In genomic region chr14:105632335-105632734, GRCm38 (mm10) we compare ENCODE assay signal across 18 mouse cellular contexts.
DNase-seq lines count a peak whose midpoint lies in the region; ATAC-seq and TF ChIP-seq lines count a peak whose summit lies in the region.
"Had no signal": no experiment of that assay in that cellular context is flagged by ENCODE, and none has a peak within 500 bp of the region (broad histone marks: within the 10 kb centered on the region; RNA-seq: fewer than 3 reads in every experiment).

No protein-coding gene starts in this region.

- no peak overlapping the region for H3K4me3 ChIP-seq in intestine, embryonic 15.5 days (replicated peaks)
- H3K4me3 ChIP-seq in intestine, postnatal 0 days (ENCODE audit: low read depth, low read length) = no peak overlapping the region
- H3K4me3 ChIP-seq in cortical plate, adult 2 months (ENCODE audit: insufficient read depth, low read length) = no peak overlapping the region
- H3K4me3 ChIP-seq in midbrain, embryonic 16.5 days (ENCODE audit: low read depth, low read length) = no peak overlapping the region
- no peak overlapping the region for H3K4me3 ChIP-seq in stomach, postnatal 0 days (ENCODE audit: low read depth, low read length)
- H3K4me3 ChIP-seq: embryonic facial prominence, embryonic 15.5 days; forebrain, embryonic 10.5 days; kidney, embryonic 15.5 days; limb, embryonic 12.5 days; liver, embryonic 13.5 days; lung, embryonic 15.5 days had no signal

- peak; percentile 69 for DNase-seq in brain, adult 2 months (ENCODE audit: low read depth, low spot score)
- DNase-seq in stomach, postnatal 0 days (ENCODE audit: low spot score) = no peak
- no peak for DNase-seq in heart, adult 8-10 months (ENCODE audit: low spot score)
- DNase-seq: cerebellum, adult 9-11 months; embryo, embryonic 11 days; gastrocnemius, postnatal 25 days; liver, embryonic 13.5 days; retina, postnatal 1 day; thymus, adult 2 months had no signal

- no peaks in the 10 kb centered on the region for H3K4me1 ChIP-seq in intestine, embryonic 15.5 days (replicated peaks)
- no peaks in the 10 kb centered on the region for H3K4me1 ChIP-seq in intestine, postnatal 0 days (replicated peaks; ENCODE audit: control insufficient read depth, insufficient read depth, low read length)
- H3K4me1 ChIP-seq in cortical plate, adult 2 months (ENCODE audit: control insufficient read depth, insufficient read depth, low read length) = peaks cover 13% of the 10 kb centered on the region
- peaks cover 16% of the 10 kb centered on the region for H3K4me1 ChIP-seq in midbrain, embryonic 16.5 days (ENCODE audit: control insufficient read depth, insufficient read depth, low read length)
- no peaks in the 10 kb centered on the region for H3K4me1 ChIP-seq in stomach, postnatal 0 days (replicated peaks; ENCODE audit: control insufficient read depth, insufficient read depth)
- H3K4me1 ChIP-seq: embryonic facial prominence, embryonic 15.5 days; liver, embryonic 13.5 days; lung, embryonic 15.5 days had no signal

- no peak for TF ChIP-seq CTCF in intestine, postnatal 0 days (IDR thresholded peaks at IDR 0.05; ENCODE audit: low read depth)
- no peak for TF ChIP-seq CTCF in cortical plate, adult 2 months (IDR thresholded peaks at IDR 0.05; ENCODE audit: extremely low read depth, insufficient read depth, low read length)
- no peak for TF ChIP-seq CTCF in stomach, postnatal 0 days (IDR thresholded peaks at IDR 0.05; ENCODE audit: low read depth)

- 0 out of 2 replicates have a peak, but pooled peaks have one; percentile 45 for ATAC-seq in intestine, embryonic 15.5 days
- no peak; the same call in 1 of the 2 replicates for ATAC-seq in intestine, postnatal 0 days
- no peak for ATAC-seq in midbrain, embryonic 16.5 days
- ATAC-seq in stomach, postnatal 0 days (ENCODE audit: low FRiP score, low TSS enrichment) = no peak

- H3K4me2 ChIP-seq in intestine, embryonic 15.5 days (replicated peaks) = no peak overlapping the region
- no peak overlapping the region for H3K4me2 ChIP-seq in intestine, postnatal 0 days (replicated peaks; ENCODE audit: low read depth)
- H3K4me2 ChIP-seq in midbrain, embryonic 16.5 days (ENCODE audit: low read length) = no peak overlapping the region
- no peak overlapping the region for H3K4me2 ChIP-seq in stomach, postnatal 0 days (replicated peaks; ENCODE audit: low read depth)
- H3K4me2 ChIP-seq: embryonic facial prominence, embryonic 15.5 days; kidney, embryonic 15.5 days; limb, embryonic 12.5 days; liver, embryonic 13.5 days; lung, embryonic 15.5 days had no signal

- H3K9ac ChIP-seq in intestine, embryonic 15.5 days = no peak overlapping the region
- H3K9ac ChIP-seq in intestine, postnatal 0 days (ENCODE audit: low read depth, low read length) = no peak overlapping the region
- H3K9ac ChIP-seq in midbrain, embryonic 16.5 days (ENCODE audit: low read depth, low read length) = no peak overlapping the region
- H3K9ac ChIP-seq in stomach, postnatal 0 days (ENCODE audit: low read length) = no peak overlapping the region
- H3K9ac ChIP-seq: embryonic facial prominence, embryonic 15.5 days; kidney, embryonic 15.5 days; limb, embryonic 12.5 days; liver, embryonic 13.5 days; lung, embryonic 15.5 days had no signal

- H3K36me3 ChIP-seq in intestine, embryonic 15.5 days = no peaks in the 10 kb centered on the region
- H3K36me3 ChIP-seq in intestine, postnatal 0 days (ENCODE audit: control insufficient read depth, insufficient read depth) = no peaks in the 10 kb centered on the region
- H3K36me3 ChIP-seq in midbrain, embryonic 16.5 days (ENCODE audit: control insufficient read depth, insufficient read depth, low read length) = no peaks in the 10 kb centered on the region
- H3K36me3 ChIP-seq in stomach, postnatal 0 days (ENCODE audit: control insufficient read depth, insufficient read depth, low read length) = no peaks in the 10 kb centered on the region
- H3K36me3 ChIP-seq: embryonic facial prominence, embryonic 15.5 days; forebrain, embryonic 10.5 days; kidney, embryonic 15.5 days; limb, embryonic 12.5 days; liver, embryonic 13.5 days; lung, embryonic 15.5 days had no signal

- 81% methylated on average over 4 of the region's 4 CpGs for WGBS in intestine, embryonic 15.5 days
- 64% methylated on average over 4 of the region's 4 CpGs for WGBS in intestine, postnatal 0 days
- WGBS in midbrain, embryonic 16.5 days = 92% methylated on average over 4 of the region's 4 CpGs
- WGBS in stomach, postnatal 0 days = 83% methylated on average over 4 of the region's 4 CpGs

- no peaks in the 10 kb centered on the region for H3K27me3 ChIP-seq in intestine, embryonic 15.5 days (replicated peaks)
- no peaks in the 10 kb centered on the region for H3K27me3 ChIP-seq in intestine, postnatal 0 days (replicated peaks; ENCODE audit: control insufficient read depth, insufficient read depth, low read length)
- H3K27me3 ChIP-seq in midbrain, embryonic 16.5 days (ENCODE audit: control insufficient read depth, insufficient read depth, low read depth, low read length) = no peaks in the 10 kb centered on the region
- H3K27me3 ChIP-seq in stomach, postnatal 0 days (ENCODE audit: control insufficient read depth, insufficient read depth, low read length) = no peaks in the 10 kb centered on the region
- H3K27me3 ChIP-seq: embryonic facial prominence, embryonic 15.5 days; kidney, embryonic 15.5 days; limb, embryonic 12.5 days; liver, embryonic 13.5 days; lung, embryonic 15.5 days had no signal

- no peak overlapping the region for H3K27ac ChIP-seq in intestine, embryonic 15.5 days
- no peak overlapping the region for H3K27ac ChIP-seq in intestine, postnatal 0 days (ENCODE audit: low read depth, low read length)
- peak overlapping the region; percentile 92 for H3K27ac ChIP-seq in cortical plate, adult 2 months (ENCODE audit: insufficient read depth, low read length)
- peak overlapping the region; percentile 79 for H3K27ac ChIP-seq in midbrain, embryonic 16.5 days (ENCODE audit: low read length)
- no peak overlapping the region for H3K27ac ChIP-seq in stomach, postnatal 0 days (replicated peaks)
- H3K27ac ChIP-seq: embryonic facial prominence, embryonic 15.5 days; forebrain, embryonic 10.5 days; kidney, embryonic 15.5 days; limb, embryonic 12.5 days; liver, embryonic 13.5 days; lung, embryonic 15.5 days had no signal

- no peak for TF ChIP-seq POLR2A in cortical plate, adult 2 months (IDR thresholded peaks at IDR 0.05; ENCODE audit: extremely low read depth, insufficient read depth, low read length)

- H3K9me3 ChIP-seq in intestine, embryonic 15.5 days = no peaks in the 10 kb centered on the region
- H3K9me3 ChIP-seq in intestine, postnatal 0 days (ENCODE audit: control insufficient read depth) = no peaks in the 10 kb centered on the region
- no peaks in the 10 kb centered on the region for H3K9me3 ChIP-seq in midbrain, embryonic 16.5 days (replicated peaks; ENCODE audit: control insufficient read depth, low read length, poor library complexity, severe bottlenecking)
- H3K9me3 ChIP-seq in stomach, postnatal 0 days (ENCODE audit: control insufficient read depth, low read length) = no peaks in the 10 kb centered on the region
- H3K9me3 ChIP-seq: embryonic facial prominence, embryonic 15.5 days; forebrain, embryonic 10.5 days; kidney, embryonic 15.5 days; limb, embryonic 12.5 days; liver, embryonic 13.5 days; lung, embryonic 15.5 days had no signal

- TF ChIP-seq EP300 in stomach, postnatal 0 days (optimal IDR thresholded peaks at IDR 0.05) = no peak

Comparison
In these comparisons a context has a peak if more than half of its experiments do, and no peak if none do; other contexts are left out.
1. H3K27ac ChIP-seq: peak in cortical plate, adult 2 months (single experiment) and midbrain, embryonic 16.5 days (single experiment); none in intestine, embryonic 15.5 days (single experiment), intestine, postnatal 0 days (single experiment) and stomach, postnatal 0 days (single experiment).